Mouse (Mus musculus): ENCODE results near the gene Cald1. TPM values are rescaled to one million over a fixed set of nuclear protein-coding genes. Genes with fewer than 3 reads are reported as not detected.

Cald1 gene
- polyA plus RNA-seq, 1 experiment: 0.63 TPM

- H3K4me1 ChIP-seq (ENCODE audit: control insufficient read depth): no peaks in the 10 kb centered on the region
- no peaks in the 10 kb centered on the region for H3K9me3 ChIP-seq (ENCODE audit: control insufficient read depth, low read length)
- TF ChIP-seq GATA1 (IDR thresholded peaks at IDR 0.05; ENCODE audit: low read length) (no peak), TAL1 (IDR thresholded peaks at IDR 0.05; ENCODE audit: low read length) (no peak)
- H3K4me3 ChIP-seq (replicated peaks): no peak overlapping the region
- no peaks in the 10 kb centered on the region for H3K36me3 ChIP-seq (ENCODE audit: control insufficient read depth)
- H3K27me3 ChIP-seq (ENCODE audit: control insufficient read depth): no peaks in the 10 kb centered on the region
Observed at GRCm38 (mm10) chr6:34727316-34727983, 129.2 kb downstream of the Cald1 start.

DNA sequence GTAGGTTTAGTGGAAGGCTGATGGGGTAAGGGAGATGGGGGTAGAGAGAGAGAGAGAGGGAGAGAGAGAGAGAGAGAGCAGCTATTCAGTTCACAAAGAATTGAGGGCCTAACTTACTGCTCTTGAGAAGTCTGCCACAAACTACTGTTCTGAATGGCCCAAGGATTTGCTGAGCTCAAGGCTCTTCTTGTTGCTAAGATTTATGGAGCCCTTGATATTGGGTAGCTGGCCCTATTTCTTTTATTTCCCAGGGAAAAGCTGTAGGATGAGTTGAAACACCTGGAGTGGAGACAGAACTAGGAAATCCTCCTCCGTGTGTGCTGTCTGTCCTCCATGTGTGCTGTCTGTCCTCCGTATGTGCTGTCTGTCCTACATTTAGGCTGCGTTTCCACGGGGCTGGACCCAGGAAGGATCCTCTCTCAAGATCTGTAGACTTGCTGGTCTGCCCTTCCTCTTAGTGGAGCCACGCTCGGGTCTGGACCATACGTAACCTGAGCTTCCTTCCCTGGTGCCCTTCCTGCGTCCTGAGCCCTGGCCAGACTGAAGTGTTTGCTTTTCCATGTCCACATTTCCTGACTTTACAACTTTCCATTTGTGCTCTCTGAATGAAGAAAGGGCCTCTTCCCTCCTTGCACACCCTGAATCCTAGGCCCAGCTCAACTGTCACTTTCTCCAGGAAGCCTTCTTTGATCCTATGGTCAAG is 131.3 kb downstream of the Cald1 start:
- no peak overlapping the region for H3K4me3 ChIP-seq (replicated peaks)
- H3K27me3 ChIP-seq (ENCODE audit: control insufficient read depth): no peaks in the 10 kb centered on the region
- no peaks in the 10 kb centered on the region for H3K9me3 ChIP-seq (ENCODE audit: control insufficient read depth, low read length)
- no peaks in the 10 kb centered on the region for H3K36me3 ChIP-seq (ENCODE audit: control insufficient read depth)
- H3K4me1 ChIP-seq (ENCODE audit: control insufficient read depth): no peaks in the 10 kb centered on the region
- TF ChIP-seq GATA1 (IDR thresholded peaks at IDR 0.05; ENCODE audit: low read length): no peak
- TF ChIP-seq TAL1 (IDR thresholded peaks at IDR 0.05; ENCODE audit: low read length): no peak

GRCm38 (mm10) chr6:34731007-34731406 is 132.7 kb downstream of the Cald1 start:
- no peak for TF ChIP-seq TAL1 (IDR thresholded peaks at IDR 0.05; ENCODE audit: low read length)
- TF ChIP-seq GATA1 (IDR thresholded peaks at IDR 0.05; ENCODE audit: low read length): no peak
- Histone ChIP-seq H3K27me3 (ENCODE audit: control insufficient read depth) (no peaks in the 10 kb centered on the region), H3K4me3 (replicated peaks) (no peak overlapping the region), H3K9me3 (ENCODE audit: control insufficient read depth, low read length) (no peaks in the 10 kb centered on the region), H3K36me3 (ENCODE audit: control insufficient read depth) (no peaks in the 10 kb centered on the region), H3K4me1 (ENCODE audit: control insufficient read depth) (no peaks in the 10 kb centered on the region)

DNA sequence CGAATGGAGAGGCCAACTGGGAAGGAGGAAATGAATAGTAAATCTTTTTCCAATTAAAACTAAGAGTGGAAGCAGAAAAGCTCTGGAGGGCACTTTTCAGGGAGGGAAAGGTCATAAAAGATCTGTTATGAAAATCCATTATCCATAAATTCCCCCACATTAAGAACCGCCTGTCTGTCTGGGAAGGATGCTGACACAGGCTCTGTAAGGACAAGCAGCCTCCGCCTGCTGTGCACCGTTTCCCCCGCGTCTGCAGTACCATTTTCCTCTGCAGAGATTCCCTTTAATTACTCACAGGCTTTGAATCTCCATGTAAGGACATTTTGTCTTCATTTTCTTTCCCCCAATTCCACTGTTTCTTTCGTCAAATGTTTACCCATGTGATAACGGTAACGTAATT is 133.2 kb downstream of the Cald1 start:
- no peak for TF ChIP-seq GATA1 (IDR thresholded peaks at IDR 0.05; ENCODE audit: low read length)
- TF ChIP-seq TAL1 (IDR thresholded peaks at IDR 0.05; ENCODE audit: low read length): no peak
- H3K27me3 ChIP-seq (ENCODE audit: control insufficient read depth): no peaks in the 10 kb centered on the region
- no peaks in the 10 kb centered on the region for H3K4me1 ChIP-seq (ENCODE audit: control insufficient read depth)
- no peaks in the 10 kb centered on the region for H3K36me3 ChIP-seq (ENCODE audit: control insufficient read depth)
- H3K9me3 ChIP-seq (ENCODE audit: control insufficient read depth, low read length): no peaks in the 10 kb centered on the region
- no peak overlapping the region for H3K4me3 ChIP-seq (replicated peaks)

- no peaks in the 10 kb centered on the region for H3K9me3 ChIP-seq (ENCODE audit: control insufficient read depth, low read length)
- TF ChIP-seq GATA1 (IDR thresholded peaks at IDR 0.05; ENCODE audit: low read length): no peak
- TF ChIP-seq TAL1 (IDR thresholded peaks at IDR 0.05; ENCODE audit: low read length): no peak
- H3K27me3 ChIP-seq (ENCODE audit: control insufficient read depth): no peaks in the 10 kb centered on the region
- H3K36me3 ChIP-seq (ENCODE audit: control insufficient read depth): no peaks in the 10 kb centered on the region
- no peak overlapping the region for H3K4me3 ChIP-seq (replicated peaks)
- H3K4me1 ChIP-seq (ENCODE audit: control insufficient read depth): no peaks in the 10 kb centered on the region
Observed at GRCm38 (mm10) chr6:34734940-34735695, 136.8 kb downstream of the Cald1 start.

DNA sequence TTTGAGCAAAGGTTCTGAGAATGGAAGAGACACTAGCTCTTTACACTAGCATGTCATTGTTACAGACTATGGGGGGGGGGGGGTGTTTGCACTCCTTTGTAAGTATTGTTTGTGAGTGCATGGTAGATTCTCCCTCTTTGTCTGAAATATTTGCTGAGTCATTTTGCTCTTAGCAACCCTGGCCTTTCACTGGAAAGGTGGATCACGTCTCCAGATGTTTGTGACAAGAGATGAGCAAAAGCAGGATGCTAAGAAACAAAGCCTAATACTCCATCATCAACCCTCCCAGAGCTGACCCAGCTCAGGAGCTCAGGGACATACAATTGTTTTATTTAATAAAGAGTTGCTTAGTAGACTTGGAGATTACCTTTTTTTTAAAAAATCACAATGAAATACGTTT is 138.6 kb downstream of the Cald1 start:
- Histone ChIP-seq H3K9me3 (ENCODE audit: control insufficient read depth, low read length) (no peaks in the 10 kb centered on the region), H3K36me3 (ENCODE audit: control insufficient read depth) (no peaks in the 10 kb centered on the region; the same call in 1 of the 2 replicates), H3K4me1 (ENCODE audit: control insufficient read depth) (no peaks in the 10 kb centered on the region), H3K27me3 (ENCODE audit: control insufficient read depth) (no peaks in the 10 kb centered on the region), H3K4me3 (replicated peaks) (no peak overlapping the region)
- TF ChIP-seq GATA1 (IDR thresholded peaks at IDR 0.05; ENCODE audit: low read length) (no peak), TAL1 (IDR thresholded peaks at IDR 0.05; ENCODE audit: low read length) (no peak)

DNA sequence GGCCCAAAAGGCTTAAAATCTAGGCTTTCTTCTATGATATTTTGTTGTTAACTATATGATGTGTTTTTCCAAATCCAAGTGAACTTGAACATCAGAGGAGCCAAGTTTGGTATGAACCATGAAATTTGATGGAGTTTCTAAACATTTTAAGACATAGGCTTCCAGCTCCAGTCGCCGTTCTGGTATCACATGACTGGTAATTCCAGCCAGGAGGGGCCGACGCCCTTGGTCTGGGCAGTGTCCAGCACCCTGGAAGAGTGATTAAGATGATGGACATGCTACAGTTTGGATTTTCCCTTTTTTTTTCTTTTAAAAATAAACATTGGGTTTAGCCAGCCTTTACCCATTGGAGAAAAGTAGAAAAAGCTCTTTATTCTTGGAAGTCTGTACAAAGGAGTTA is 145.6 kb downstream of the Cald1 start:
- TF ChIP-seq TAL1 (IDR thresholded peaks at IDR 0.05; ENCODE audit: low read length) (no peak), GATA1 (IDR thresholded peaks at IDR 0.05; ENCODE audit: low read length) (no peak)
- Histone ChIP-seq H3K4me1 (ENCODE audit: control insufficient read depth) (no peaks in the 10 kb centered on the region), H3K27me3 (ENCODE audit: control insufficient read depth) (no peaks in the 10 kb centered on the region), H3K4me3 (replicated peaks) (no peak overlapping the region), H3K9me3 (ENCODE audit: control insufficient read depth, low read length) (no peaks in the 10 kb centered on the region), H3K36me3 (ENCODE audit: control insufficient read depth) (peaks cover 2% of the 10 kb centered on the region; the same call in 1 of the 2 replicates)

GRCm38 (mm10) chr6:34747846-34748245 is 149.5 kb downstream of the Cald1 start:
- Histone ChIP-seq H3K27me3 (ENCODE audit: control insufficient read depth) (no peaks in the 10 kb centered on the region), H3K36me3 (ENCODE audit: control insufficient read depth) (peaks cover 2% of the 10 kb centered on the region; the same call in 1 of the 2 replicates), H3K9me3 (ENCODE audit: control insufficient read depth, low read length) (no peaks in the 10 kb centered on the region), H3K4me1 (ENCODE audit: control insufficient read depth) (no peaks in the 10 kb centered on the region), H3K4me3 (replicated peaks) (no peak overlapping the region)
- TF ChIP-seq GATA1 (IDR thresholded peaks at IDR 0.05; ENCODE audit: low read length) (no peak), TAL1 (IDR thresholded peaks at IDR 0.05; ENCODE audit: low read length) (no peak)

DNA sequence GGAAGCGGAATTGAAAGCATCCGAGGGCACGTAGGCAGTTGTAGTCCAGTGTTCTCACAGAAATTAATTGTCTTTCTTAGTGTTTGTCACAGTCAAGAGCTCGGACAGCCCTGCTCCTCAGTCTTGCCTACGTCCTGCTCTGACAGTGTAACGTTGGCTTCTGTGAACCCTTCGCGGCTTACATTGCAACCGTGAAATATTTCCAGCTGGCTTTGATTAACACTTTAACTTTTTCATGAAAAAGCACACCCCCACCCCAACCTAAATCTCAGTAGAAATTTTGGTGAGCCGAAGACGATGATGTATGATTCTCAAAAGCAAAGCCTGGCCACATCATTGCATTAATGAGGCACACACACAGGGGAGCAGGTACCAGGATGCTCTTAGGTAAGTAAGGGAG is 150.3 kb downstream of the Cald1 start:
- H3K27me3 ChIP-seq (ENCODE audit: control insufficient read depth): no peaks in the 10 kb centered on the region
- H3K36me3 ChIP-seq (ENCODE audit: control insufficient read depth): peaks cover 2% of the 10 kb centered on the region; the same call in 1 of the 2 replicates
- H3K9me3 ChIP-seq (ENCODE audit: control insufficient read depth, low read length): no peaks in the 10 kb centered on the region
- TF ChIP-seq GATA1 (IDR thresholded peaks at IDR 0.05; ENCODE audit: low read length) (no peak), TAL1 (IDR thresholded peaks at IDR 0.05; ENCODE audit: low read length) (no peak)
- no peaks in the 10 kb centered on the region for H3K4me1 ChIP-seq (ENCODE audit: control insufficient read depth)
- H3K4me3 ChIP-seq (replicated peaks): no peak overlapping the region

All from erythroblast, embryonic 14.5 days (primary cell).